24 mouse cellular contexts compared by ENCODE assay signal in the genomic region with DNA sequence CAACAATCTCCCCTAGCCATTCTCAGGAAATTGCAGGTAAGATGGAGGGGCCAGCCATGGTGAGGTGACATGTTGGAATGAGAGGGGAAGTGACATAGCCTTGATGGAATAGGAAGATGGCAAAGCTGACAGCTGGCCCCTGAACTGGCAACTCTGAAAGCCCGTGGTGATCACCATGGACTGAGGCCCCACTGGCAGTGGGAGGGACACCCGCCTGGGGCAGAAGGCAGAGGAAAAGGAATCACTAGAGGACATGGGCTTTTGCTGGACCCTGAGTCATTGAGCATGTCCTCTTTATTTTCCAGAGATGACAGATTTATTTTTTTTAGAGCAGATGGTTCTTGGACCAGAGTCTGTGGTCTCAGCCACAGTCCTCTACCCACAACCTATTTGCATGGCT. TPM values are rescaled to one million over a fixed set of nuclear protein-coding genes. Genes with fewer than 3 reads are reported as not detected.
"Had no signal": no experiment of that assay in that cellular context is flagged by ENCODE, and none has a peak within 500 bp of the region (broad histone marks: within the 10 kb centered on the region; RNA-seq: fewer than 3 reads in every experiment).

No protein-coding gene starts in this region.

RNA-seq across cellular contexts. Expression of a gene that starts 10.3 kb away (rescaled TPM):
- total RNA-seq: heart, postnatal 10 days; heart, postnatal 14 days; heart, postnatal 25 days; heart, postnatal 36 days; hematopoietic stem cell, adult 5-6 weeks; hindbrain, postnatal 0 days; layer of hippocampus, adult 18-20 months; layer of hippocampus, adult 2 months; layer of hippocampus, adult 8-10 months; layer of hippocampus, postnatal 10 days; layer of hippocampus, postnatal 14 days; layer of hippocampus, postnatal 25 days; layer of hippocampus, postnatal 36 days; left cerebral cortex, adult 18-20 months had no signal
- polyA plus RNA-seq: hindbrain, embryonic 10.5 days; hindbrain, embryonic 11.5 days; hindbrain, embryonic 12.5 days; hindbrain, embryonic 13.5 days; hindbrain, embryonic 14.5 days; hindbrain, embryonic 16.5 days; hindbrain, postnatal 0 days; inflammation-experienced regulatory T-cells, adult 6 months had no signal

RNA-seq across cellular contexts. Expression of a gene that starts 22.9 kb away (rescaled TPM):
- total RNA-seq: heart, postnatal 25 days; hematopoietic stem cell, adult 5-6 weeks; hindbrain, postnatal 0 days; layer of hippocampus, adult 18-20 months; layer of hippocampus, adult 2 months; layer of hippocampus, adult 8-10 months; layer of hippocampus, postnatal 10 days; layer of hippocampus, postnatal 14 days; layer of hippocampus, postnatal 25 days; layer of hippocampus, postnatal 36 days; left cerebral cortex, adult 18-20 months had no signal
- polyA plus RNA-seq: heart, embryonic 14.5 days; hindbrain, embryonic 10.5 days; hindbrain, embryonic 11.5 days; hindbrain, embryonic 12.5 days; hindbrain, embryonic 13.5 days; hindbrain, embryonic 14.5 days; hindbrain, embryonic 16.5 days; hindbrain, postnatal 0 days; inflammation-experienced regulatory T-cells, adult 6 months had no signal

RNA-seq across cellular contexts. Expression of a gene that starts 51.7 kb away (rescaled TPM):
- total RNA-seq: heart, postnatal 10 days; heart, postnatal 14 days; heart, postnatal 25 days; heart, postnatal 36 days; heart, postnatal 4 days; hematopoietic stem cell, adult 5-6 weeks; hindbrain, postnatal 0 days; layer of hippocampus, adult 18-20 months; layer of hippocampus, adult 2 months; layer of hippocampus, adult 8-10 months; layer of hippocampus, postnatal 10 days; layer of hippocampus, postnatal 14 days; layer of hippocampus, postnatal 25 days; layer of hippocampus, postnatal 36 days; left cerebral cortex, adult 18-20 months had no signal
- polyA plus RNA-seq: heart, embryonic 14.5 days; heart, postnatal 0 days; hindbrain, embryonic 10.5 days; hindbrain, embryonic 11.5 days; hindbrain, embryonic 12.5 days; hindbrain, embryonic 13.5 days; hindbrain, embryonic 14.5 days; hindbrain, embryonic 16.5 days; hindbrain, postnatal 0 days; inflammation-experienced regulatory T-cells, adult 6 months had no signal
